ENCODE assay signal across 8 mouse cellular contexts in genomic region chr11:78300917-78301316, GRCm38 (mm10). TPM values are rescaled to one million over a fixed set of nuclear protein-coding genes. Genes with fewer than 3 reads are reported as not detected.
DNase-seq lines count a peak whose midpoint lies in the region; ATAC-seq lines count a peak whose summit lies in the region.

No protein-coding gene starts in this region.

- H3K36me3 ChIP-seq in kidney, embryonic 14.5 days (ENCODE audit: control insufficient read depth, insufficient read depth, low read length), result peaks cover 26% of the 10 kb centered on the region
- no peaks in the 10 kb centered on the region for H3K36me3 ChIP-seq in hindbrain, embryonic 15.5 days
- H3K36me3 ChIP-seq in midbrain, embryonic 12.5 days, result peaks cover 28% of the 10 kb centered on the region

- intact Hi-C loops in gastrocnemius, postnatal 36 days (cut with DNase I), result no loop called here

- DNase-seq in kidney, postnatal 25 days, result no peak
- no peak for DNase-seq in gastrocnemius, postnatal 36 days
- no peak for DNase-seq in adipocyte (ENCODE audit: low spot score)
- DNase-seq in frontal cortex, postnatal 25 days (ENCODE audit: low spot score in 2 of 2), result no peak

- H3K4me2 ChIP-seq in kidney, embryonic 14.5 days (replicated peaks; ENCODE audit: low read depth, low read length), result peak overlapping the region; percentile 56
- H3K4me2 ChIP-seq in hindbrain, embryonic 15.5 days, result peak overlapping the region; percentile 100
- peak overlapping the region; percentile 89 for H3K4me2 ChIP-seq in midbrain, embryonic 12.5 days (replicated peaks)

- H3K4me3 ChIP-seq in kidney, embryonic 14.5 days (ENCODE audit: low read length), result peak overlapping the region; percentile 86
- peak overlapping the region; percentile 48 for H3K4me3 ChIP-seq in brown adipose tissue, adult 24 weeks (ENCODE audit: insufficient read depth, low read depth, low read length)
- peak overlapping the region; percentile 64 for H3K4me3 ChIP-seq in hindbrain, embryonic 15.5 days
- H3K4me3 ChIP-seq in midbrain, embryonic 12.5 days, result peak overlapping the region; percentile 85

- peaks cover 4% of the 10 kb centered on the region; the same call in 1 of the 2 replicates for H3K4me1 ChIP-seq in kidney, embryonic 14.5 days (ENCODE audit: control insufficient read depth, insufficient read depth, low read length)
- H3K4me1 ChIP-seq in brown adipose tissue, adult 24 weeks (ENCODE audit: control insufficient read depth, insufficient read depth, insufficient read length, low read length), result peaks cover 3% of the 10 kb centered on the region; the same call in 1 of the 2 replicates
- peaks cover 12% of the 10 kb centered on the region for H3K4me1 ChIP-seq in hindbrain, embryonic 15.5 days (replicated peaks)
- peaks cover 11% of the 10 kb centered on the region; the same call in 1 of the 2 replicates for H3K4me1 ChIP-seq in midbrain, embryonic 12.5 days

- H3K9me3 ChIP-seq in kidney, embryonic 14.5 days (ENCODE audit: control insufficient read depth, low read length), result no peaks in the 10 kb centered on the region
- H3K9me3 ChIP-seq in hindbrain, embryonic 15.5 days, result no peaks in the 10 kb centered on the region
- no peaks in the 10 kb centered on the region for H3K9me3 ChIP-seq in midbrain, embryonic 12.5 days

- no peak overlapping the region for H3K27ac ChIP-seq in kidney, embryonic 14.5 days (ENCODE audit: low read depth, low read length)
- no peak overlapping the region for H3K27ac ChIP-seq in brown adipose tissue, adult 24 weeks (replicated peaks; ENCODE audit: low read depth, low read length)
- H3K27ac ChIP-seq in hindbrain, embryonic 15.5 days (replicated peaks), result peak overlapping the region; percentile 68
- H3K27ac ChIP-seq in midbrain, embryonic 12.5 days (replicated peaks), result peak overlapping the region; percentile 20; the same call in 1 of the 2 replicates

- 58% methylated on average over 7 of the region's 7 CpGs for WGBS in kidney, embryonic 14.5 days
- WGBS in hindbrain, embryonic 15.5 days, result 74% methylated on average over 7 of the region's 7 CpGs
- 79% methylated on average over 7 of the region's 7 CpGs for WGBS in midbrain, embryonic 12.5 days

- peak overlapping the region; percentile 71; the same call in 1 of the 2 replicates for H3K9ac ChIP-seq in kidney, embryonic 14.5 days (ENCODE audit: low read depth, low read length)
- H3K9ac ChIP-seq in hindbrain, embryonic 15.5 days, result peak overlapping the region; percentile 56
- H3K9ac ChIP-seq in midbrain, embryonic 12.5 days (replicated peaks), result peak overlapping the region; percentile 31

- peak; percentile 24 for ATAC-seq in kidney, embryonic 14.5 days (ENCODE audit: low FRiP score, low TSS enrichment)
- ATAC-seq in hindbrain, embryonic 15.5 days (ENCODE audit: low FRiP score, low read depth), result no peak
- no peak for ATAC-seq in midbrain, embryonic 12.5 days (ENCODE audit: low FRiP score, low read depth)

- H3K27me3 ChIP-seq in kidney, embryonic 14.5 days (ENCODE audit: control insufficient read depth, insufficient read depth, low read length), result no peaks in the 10 kb centered on the region
- H3K27me3 ChIP-seq in hindbrain, embryonic 15.5 days, result no peaks in the 10 kb centered on the region
- no peaks in the 10 kb centered on the region for H3K27me3 ChIP-seq in midbrain, embryonic 12.5 days

RNA-seq across cellular contexts. Expression of gene Spag5, which starts 0.4 kb away (rescaled TPM):
- polyA plus RNA-seq in kidney, embryonic 14.5 days (2014; fragmentation: Nextera tagmentation; extraction: Ambion mirVana), result 35.7 and 50.9 TPM in 2 replicates
- polyA plus RNA-seq in brown adipose tissue, adult 24 weeks (2012; ENCODE audit: insufficient read depth, insufficient read length, missing spikeins), result 0.29 and 0.87 TPM in 2 replicates
- polyA plus RNA-seq in hindbrain, embryonic 15.5 days (2015; fragmentation: Nextera tagmentation; extraction: Ambion mirVana), result 9.7 and 14.0 TPM in 2 replicates
- polyA plus RNA-seq in midbrain, embryonic 12.5 days (2016; fragmentation: Nextera tagmentation; extraction: Ambion mirVana), result 47.6 and 51.8 TPM in 2 replicates
- total RNA-seq in gastrocnemius, postnatal 36 days (2021), result 1 to 10 TPM; 2.4 to 4.1 TPM

RNA-seq across cellular contexts. Expression of gene BC030499, which starts 10.3 kb away (rescaled TPM):
- polyA plus RNA-seq in kidney, embryonic 14.5 days (2014; fragmentation: Nextera tagmentation; extraction: Ambion mirVana), result 0.10 and 0.47 TPM in 2 replicates
- polyA plus RNA-seq in brown adipose tissue, adult 24 weeks (2012; ENCODE audit: insufficient read depth, insufficient read length, missing spikeins), result not detected in 2 replicates
- 0.26 and 0.32 TPM in 2 replicates for polyA plus RNA-seq in hindbrain, embryonic 15.5 days (2015; fragmentation: Nextera tagmentation; extraction: Ambion mirVana)
- 0.24 and 0.29 TPM in 2 replicates for polyA plus RNA-seq in midbrain, embryonic 12.5 days (2016; fragmentation: Nextera tagmentation; extraction: Ambion mirVana)
- under 1 TPM; 0.42 to 0.84 TPM for total RNA-seq in gastrocnemius, postnatal 36 days (2021)

RNA-seq across cellular contexts. Expression of gene Aldoc, which starts 21.9 kb away (rescaled TPM):
- polyA plus RNA-seq in kidney, embryonic 14.5 days (2014; fragmentation: Nextera tagmentation; extraction: Ambion mirVana), result 2.3 and 4.3 TPM in 2 replicates
- 1.9 and 2.3 TPM in 2 replicates for polyA plus RNA-seq in brown adipose tissue, adult 24 weeks (2012; ENCODE audit: insufficient read depth, insufficient read length, missing spikeins)
- 318 and 319 TPM in 2 replicates for polyA plus RNA-seq in hindbrain, embryonic 15.5 days (2015; fragmentation: Nextera tagmentation; extraction: Ambion mirVana)
- polyA plus RNA-seq in midbrain, embryonic 12.5 days (2016; fragmentation: Nextera tagmentation; extraction: Ambion mirVana), result 1.8 and 4.6 TPM in 2 replicates
- total RNA-seq in gastrocnemius, postnatal 36 days (2021), result 1 to 10 TPM; 1.3 to 1.9 TPM

RNA-seq across cellular contexts. Expression of gene Pigs, which starts 27.3 kb away (rescaled TPM):
- polyA plus RNA-seq in kidney, embryonic 14.5 days (2014; fragmentation: Nextera tagmentation; extraction: Ambion mirVana), result 48.9 and 76.0 TPM in 2 replicates
- 14.4 and 19.7 TPM in 2 replicates for polyA plus RNA-seq in brown adipose tissue, adult 24 weeks (2012; ENCODE audit: insufficient read depth, insufficient read length, missing spikeins)
- polyA plus RNA-seq in hindbrain, embryonic 15.5 days (2015; fragmentation: Nextera tagmentation; extraction: Ambion mirVana), result 84.6 and 92.9 TPM in 2 replicates
- polyA plus RNA-seq in midbrain, embryonic 12.5 days (2016; fragmentation: Nextera tagmentation; extraction: Ambion mirVana), result 59.9 and 67.2 TPM in 2 replicates
- 10 to 100 TPM; 20.1 to 21.3 TPM for total RNA-seq in gastrocnemius, postnatal 36 days (2021)

RNA-seq across cellular contexts. Expression of gene 2610507B11Rik, which starts 39.4 kb away (rescaled TPM):
- 75.1 and 109 TPM in 2 replicates for polyA plus RNA-seq in kidney, embryonic 14.5 days (2014; fragmentation: Nextera tagmentation; extraction: Ambion mirVana)
- polyA plus RNA-seq in brown adipose tissue, adult 24 weeks (2012; ENCODE audit: insufficient read depth, insufficient read length, missing spikeins), result 74.3 and 104 TPM in 2 replicates
- polyA plus RNA-seq in hindbrain, embryonic 15.5 days (2015; fragmentation: Nextera tagmentation; extraction: Ambion mirVana), result 50.9 and 65.0 TPM in 2 replicates
- polyA plus RNA-seq in midbrain, embryonic 12.5 days (2016; fragmentation: Nextera tagmentation; extraction: Ambion mirVana), result 79.0 and 80.0 TPM in 2 replicates
- 100 to 1,000 TPM; 212 to 228 TPM for total RNA-seq in gastrocnemius, postnatal 36 days (2021)

Comparison
In these comparisons a context has a peak if more than half of its experiments do, and no peak if none do; other contexts are left out.
1. H3K27ac ChIP-seq: peak in hindbrain, embryonic 15.5 days (single experiment) and midbrain, embryonic 12.5 days (single experiment); none in kidney, embryonic 14.5 days (single experiment) and brown adipose tissue, adult 24 weeks (single experiment).
2. RNA of gene Aldoc, which starts 21.9 kb away (polyA plus RNA-seq): 318 to 319 TPM in hindbrain, embryonic 15.5 days; 2.3 to 4.3 TPM in kidney, embryonic 14.5 days, 1.9 to 2.3 TPM in brown adipose tissue, adult 24 weeks and 1.8 to 4.6 TPM in midbrain, embryonic 12.5 days; every median in the first group is over 10 times any median in the second.
3. Peak in every context shown above with its lines, with median percentiles within 50 percentile points of each other: H3K4me2 ChIP-seq, H3K4me3 ChIP-seq and H3K9ac ChIP-seq.